Mouse (Mus musculus) ES-Bruce4 (cell line): ENCODE results near the gene Fryl. TPM values are rescaled to one million over a fixed set of nuclear protein-coding genes. Genes with fewer than 3 reads are reported as not detected.
"Not testable (repeated sequence)": the region's sequence is repeated elsewhere in the genome, so short reads cannot be mapped to it uniquely, and the experiment has no call there.

Source experiments
- H3K27ac ChIP-seq: 2 replicates; pipeline ENCODE4 v1.5.1; 2012; ENCODE audit warnings: low read length, inconsistent platforms; ENCODE audit not compliant: insufficient read depth
- H3K27me3 ChIP-seq: 2 replicates; pipeline ENCODE4 v1.6.1; 2012; ENCODE audit warnings: mild to moderate bottlenecking, low read length, inconsistent platforms; ENCODE audit not compliant: control insufficient read depth, poor library complexity, insufficient read depth, severe bottlenecking
- H3K36me3 ChIP-seq: 2 replicates; pipeline ENCODE4 v1.6.1; 2012; ENCODE audit warnings: inconsistent platforms, mild to moderate bottlenecking, low read length, moderate library complexity; ENCODE audit not compliant: control insufficient read depth, poor library complexity, insufficient read depth, severe bottlenecking
- H3K4me1 ChIP-seq: one replicate; pipeline ENCODE4 v1.8.1; 2011; ENCODE audit warnings: low read length; ENCODE audit not compliant: control insufficient read depth, insufficient read depth
- H3K4me3 ChIP-seq: 2 replicates; pipeline ENCODE4 v1.5.1; 2011; ENCODE audit warnings: low read depth, mild to moderate bottlenecking, low read length
- H3K9ac ChIP-seq: 2 replicates; pipeline ENCODE4 v1.6.1; 2012; ENCODE audit warnings: low read depth, mild to moderate bottlenecking, inconsistent platforms; ENCODE audit not compliant: poor library complexity, severe bottlenecking
- H3K9me3 ChIP-seq: replicated peaks from 2 replicates; pipeline ENCODE4 v1.6.1; 2012; ENCODE audit warnings: mild to moderate bottlenecking, low read length, inconsistent platforms; ENCODE audit not compliant: control insufficient read depth, poor library complexity, insufficient read depth, severe bottlenecking
- CTCF ChIP-seq: IDR thresholded peaks from one replicate; pipeline ENCODE4 v1.8.1; 2011; ENCODE audit warnings: low read depth, low read length
- EP300 ChIP-seq: IDR thresholded peaks from 2 replicates; pipeline ENCODE4 v1.6.1; 2011; ENCODE audit warnings: low read depth, low read length; ENCODE audit not compliant: insufficient read depth
- POLR2A ChIP-seq: IDR thresholded peaks from one replicate; pipeline ENCODE4 v1.8.1; 2011; ENCODE audit warnings: low read length; ENCODE audit not compliant: insufficient read depth
- polyA plus RNA-seq: library from polyadenylated mRNA; stranded (reverse); fragments of >200 nt; gene quantifications from 2 replicates; pipeline ENCODE4 v1.2.4, GENCODE M21; 2011; ENCODE audit warnings: low read depth; ENCODE audit not compliant: missing spikeins, insufficient read depth, insufficient read length

Fryl gene
- polyA plus RNA-seq, 1 experiment, result 94.8 TPM

GRCm38 (mm10) chr5:73032481-73032880 is 223.9 kb downstream of the Fryl start:
- Histone ChIP-seq H3K9ac (no peak overlapping the region), H3K4me1 (no peaks in the 10 kb centered on the region), H3K4me3 (no peak overlapping the region), H3K27ac (no peak overlapping the region), H3K9me3 (no peaks in the 10 kb centered on the region), H3K36me3 (peaks cover 8% of the 10 kb centered on the region), H3K27me3 (no peaks in the 10 kb centered on the region)
- TF ChIP-seq POLR2A (no peak), EP300 (no peak), CTCF (no peak)

- TF ChIP-seq EP300 (no peak), CTCF (no peak), POLR2A (no peak)
- H3K9ac ChIP-seq, result no peak overlapping the region
- H3K9me3 ChIP-seq, result no peaks in the 10 kb centered on the region
- peaks cover 8% of the 10 kb centered on the region for H3K36me3 ChIP-seq
- H3K27me3 ChIP-seq, result no peaks in the 10 kb centered on the region
- no peaks in the 10 kb centered on the region for H3K4me1 ChIP-seq
- H3K4me3 ChIP-seq, result no peak overlapping the region
- H3K27ac ChIP-seq, result no peak overlapping the region
These were observed 227.8 kb downstream of the Fryl start for GRCm38 (mm10) chr5:73028646-73029045.

- no peak overlapping the region for H3K27ac ChIP-seq
- peaks cover 4% of the 10 kb centered on the region for H3K36me3 ChIP-seq
- no peak for TF ChIP-seq POLR2A
- no peak for TF ChIP-seq CTCF
- TF ChIP-seq EP300, result no peak
- H3K27me3 ChIP-seq, result no peaks in the 10 kb centered on the region
- H3K4me1 ChIP-seq, result no peaks in the 10 kb centered on the region
- H3K4me3 ChIP-seq, result no peak overlapping the region
- no peak overlapping the region for H3K9ac ChIP-seq
- no peaks in the 10 kb centered on the region for H3K9me3 ChIP-seq
These were observed 232.6 kb downstream of the Fryl start for GRCm38 (mm10) chr5:73023801-73024200.

- H3K9ac ChIP-seq, result no peak overlapping the region
- H3K4me3 ChIP-seq, result no peak overlapping the region
- H3K4me1 ChIP-seq, result no peaks in the 10 kb centered on the region
- no peak overlapping the region for H3K27ac ChIP-seq
- no peaks in the 10 kb centered on the region for H3K36me3 ChIP-seq
- peaks cover 6% of the 10 kb centered on the region; the same call in 1 of the 2 replicates for H3K27me3 ChIP-seq
- no peak for TF ChIP-seq POLR2A
- TF ChIP-seq EP300, result no peak
- TF ChIP-seq CTCF, result no peak
- H3K9me3 ChIP-seq, result no peaks in the 10 kb centered on the region
These were observed 241.7 kb downstream of the Fryl start for GRCm38 (mm10) chr5:73014745-73015144.

GRCm38 (mm10) chr5:73013611-73014287 is 242.7 kb downstream of the Fryl start:
- H3K9ac ChIP-seq, result peak overlapping the region; percentile 17; the same call in 1 of the 2 replicates
- H3K27me3 ChIP-seq, H3K9me3 ChIP-seq, H3K4me1 ChIP-seq, H3K36me3 ChIP-seq, H3K27ac ChIP-seq: not testable (repeated sequence)
- peak overlapping the region; percentile 24 for H3K4me3 ChIP-seq

- H3K9ac ChIP-seq, result 0 out of 2 replicates have a peak overlapping the region, but pooled peaks have one; percentile 17
- not testable (repeated sequence) for H3K27me3 ChIP-seq, H3K27ac ChIP-seq, H3K4me1 ChIP-seq, H3K9me3 ChIP-seq, H3K36me3 ChIP-seq
- peak overlapping the region; percentile 30; the same call in 1 of the 2 replicates for H3K4me3 ChIP-seq
These were observed 243.4 kb downstream of the Fryl start for GRCm38 (mm10) chr5:73012884-73013610.

- H3K4me3 ChIP-seq, H3K4me1 ChIP-seq, H3K36me3 ChIP-seq, H3K27me3 ChIP-seq, H3K9me3 ChIP-seq, H3K9ac ChIP-seq, H3K27ac ChIP-seq: not testable (repeated sequence)
These were observed 244.6 kb downstream of the Fryl start for GRCm38 (mm10) chr5:73011806-73012205.
